Mouse (Mus musculus): Measurements from ENCODE around the gene Adarb2. TPM values are rescaled to one million over a fixed set of nuclear protein-coding genes. Genes with fewer than 3 reads are reported as not detected.
A peak's percentile ranks its signal among the peaks of the same experiment; 100 is the strongest.

The Adarb2 gene
- total RNA-seq, 2 experiments from 2014 or later = 26.1 to 26.2 TPM

GRCm38 (mm10) chr13:8664615-8665240, 462.1 kb downstream of the Adarb2 start:
- DNase-seq (ENCODE audit: low spot score in 2 of 2) = no peak

GRCm38 (mm10) chr13:8677174-8677573, 474.5 kb downstream of the Adarb2 start:
- DNase-seq (ENCODE audit: low spot score in 2 of 2) = no peak

GRCm38 (mm10) chr13:8680470-8681129, 477.9 kb downstream of the Adarb2 start:
- no peak for DNase-seq (ENCODE audit: low spot score in 2 of 2)

GRCm38 (mm10) chr13:8691448-8691847, 488.8 kb downstream of the Adarb2 start:
- no peak for DNase-seq (ENCODE audit: low spot score in 2 of 2)

DNA sequence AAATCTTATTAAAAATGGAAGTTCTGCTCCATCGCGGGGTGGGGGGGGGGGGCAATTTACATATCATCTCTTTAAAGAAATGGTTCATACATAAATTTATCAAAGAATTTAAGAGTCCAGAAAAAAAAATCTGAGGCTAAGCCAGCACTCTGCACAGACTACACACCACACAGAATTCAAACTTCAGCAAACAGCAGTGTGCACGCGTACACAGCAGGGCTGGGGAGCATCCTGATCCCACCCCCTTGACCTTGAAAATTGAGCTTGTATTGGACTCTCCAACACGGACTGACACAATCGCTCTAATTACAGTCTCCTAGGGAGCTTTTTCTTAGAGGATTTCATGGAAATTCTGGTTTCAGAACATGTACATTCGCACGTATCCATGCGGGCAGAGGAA, 490.1 kb downstream of the Adarb2 start:
- no peak for DNase-seq (ENCODE audit: low spot score in 2 of 2)

DNA sequence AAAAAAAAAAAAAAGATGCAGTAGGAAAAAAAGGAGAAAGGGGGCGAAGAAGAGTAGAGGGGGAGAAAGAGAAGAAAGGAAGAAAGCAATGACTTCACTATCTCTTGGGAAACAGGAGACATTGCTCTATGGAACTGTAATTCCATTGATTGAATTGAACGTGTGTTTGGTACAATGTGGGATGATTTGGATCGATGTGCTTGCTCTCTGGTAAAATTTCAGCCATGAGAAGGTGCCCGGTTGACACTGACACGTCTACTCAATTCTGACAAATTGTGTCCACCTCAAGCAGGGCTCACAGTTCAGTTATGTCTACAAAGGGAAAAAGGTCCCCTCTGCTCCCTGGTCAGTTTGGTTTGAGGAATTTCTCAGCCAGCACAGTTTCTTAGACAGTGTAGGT, 495.8 kb downstream of the Adarb2 start:
- DNase-seq (ENCODE audit: low spot score in 2 of 2) = no peak

GRCm38 (mm10) chr13:8699831-8700230, 497.2 kb downstream of the Adarb2 start:
- DNase-seq (ENCODE audit: low spot score in 2 of 2) = no peak

GRCm38 (mm10) chr13:8700981-8701380, 498.3 kb downstream of the Adarb2 start:
- DNase-seq (ENCODE audit: low spot score in 2 of 2) = no peak

DNA sequence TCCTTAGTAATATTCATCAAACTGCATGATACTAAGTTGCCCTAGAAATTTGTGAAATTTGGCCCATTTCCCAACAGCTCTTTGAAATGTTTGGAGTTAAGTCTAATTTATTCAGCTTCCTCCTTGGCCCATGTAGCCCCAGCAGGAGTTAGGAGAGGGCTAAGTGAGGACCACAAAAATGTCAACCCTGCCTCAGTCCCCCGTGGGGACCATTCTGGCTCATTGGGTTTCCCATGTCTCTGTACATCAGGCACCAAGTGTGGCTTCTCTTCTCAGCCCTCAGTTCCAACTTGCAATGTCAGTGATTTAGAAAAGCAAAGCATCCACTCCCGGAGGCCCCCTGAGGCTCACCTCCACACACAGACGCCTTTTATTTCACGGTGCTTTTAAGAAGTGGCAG, 502.6 kb downstream of the Adarb2 start:
- DNase-seq (ENCODE audit: low spot score in 2 of 2) = no peak

DNA sequence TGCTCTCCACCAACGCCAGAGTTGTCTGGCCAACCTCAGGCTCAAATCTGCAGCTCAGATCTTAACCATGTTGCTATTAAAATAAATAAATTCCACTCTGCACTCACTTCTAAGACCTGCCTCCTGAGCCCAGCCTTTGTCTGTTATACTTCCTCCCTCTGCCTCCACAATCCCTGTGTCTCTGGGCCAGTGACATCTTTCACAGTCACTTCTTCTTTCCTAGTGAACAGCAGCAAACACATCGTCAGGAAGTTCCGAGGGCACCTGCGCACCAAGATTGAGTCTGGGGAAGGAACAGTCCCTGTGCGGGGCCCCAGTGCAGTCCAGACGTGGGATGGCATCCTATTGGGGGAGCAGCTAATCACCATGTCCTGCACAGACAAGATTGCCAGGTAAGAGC, 510.7 kb downstream of the Adarb2 start:
- DNase-seq (ENCODE audit: low spot score in 2 of 2) = no peak

- no peak for DNase-seq (ENCODE audit: low spot score in 2 of 2)
These were observed 527.4 kb downstream of the Adarb2 start for GRCm38 (mm10) chr13:8729972-8730645.

DNA sequence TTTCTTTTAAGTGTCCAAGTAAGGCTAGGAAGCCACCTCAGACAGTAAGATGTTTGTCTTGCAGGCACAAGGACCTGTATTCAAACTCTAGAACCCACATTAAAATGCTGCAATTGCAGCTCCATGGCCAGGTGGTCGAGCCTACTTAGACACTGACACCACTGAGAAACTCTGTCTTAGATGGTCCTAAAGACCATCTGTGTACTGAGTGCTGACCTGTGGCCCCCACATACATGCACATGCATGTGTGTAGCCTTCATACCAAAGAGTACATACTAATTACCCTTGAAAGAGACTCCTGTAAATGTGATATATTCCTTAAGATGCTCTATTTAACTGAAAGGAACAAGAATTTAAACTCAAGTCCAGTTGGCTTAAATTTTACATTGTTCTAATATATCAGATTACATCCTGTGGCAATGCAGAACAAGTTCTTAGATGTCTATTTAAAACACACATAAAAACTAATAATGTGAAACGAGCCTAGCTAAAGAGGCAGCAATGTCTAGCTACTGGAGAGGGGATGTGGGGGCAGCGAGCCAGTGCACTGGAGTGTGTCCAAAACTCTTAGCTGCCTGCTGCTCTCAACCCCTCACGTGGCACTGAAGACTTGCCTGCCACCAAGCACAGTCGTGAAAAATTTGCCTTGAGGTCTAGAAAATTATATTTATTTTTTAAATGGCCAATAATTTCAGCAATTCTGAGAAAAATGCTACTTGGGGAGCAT, 534.6 kb downstream of the Adarb2 start:
- DNase-seq (ENCODE audit: low spot score in 2 of 2) = peak; percentile 29 to 57

- no peak for DNase-seq (ENCODE audit: low spot score in 2 of 2)
These were observed 540.1 kb downstream of the Adarb2 start for GRCm38 (mm10) chr13:8742792-8743191.

- peak in 1 of 2 experiments; percentile 24 for DNase-seq (ENCODE audit: low spot score in 2 of 2)
These were observed 541.9 kb downstream of the Adarb2 start for GRCm38 (mm10) chr13:8744565-8744964.

- no peak for DNase-seq (ENCODE audit: low spot score in 2 of 2)
These were observed 542.9 kb downstream of the Adarb2 start for GRCm38 (mm10) chr13:8745596-8745995.

DNA sequence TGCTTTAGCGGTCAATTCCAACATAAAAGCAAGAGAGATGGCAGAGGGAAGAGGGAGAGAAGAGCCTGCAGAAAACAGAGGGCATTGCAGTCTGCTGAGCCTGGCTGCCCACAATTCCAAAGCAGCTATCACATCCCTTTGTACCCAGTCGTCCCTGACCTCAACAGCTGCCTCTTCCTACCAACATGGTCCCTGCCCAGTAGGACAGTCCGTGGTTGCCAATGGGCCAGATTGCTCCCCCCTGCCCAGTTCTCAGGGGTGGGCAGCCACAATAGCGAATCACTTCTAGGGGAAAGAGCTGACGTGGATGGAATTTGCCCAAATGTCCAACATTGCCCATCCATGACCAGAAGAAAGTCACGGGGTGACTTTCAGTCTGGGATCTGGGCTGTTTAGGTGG, 546.8 kb downstream of the Adarb2 start:
- DNase-seq (ENCODE audit: low spot score in 2 of 2) = no peak

- no peak for DNase-seq (ENCODE audit: low spot score in 2 of 2)
These were observed 558.3 kb downstream of the Adarb2 start for GRCm38 (mm10) chr13:8760940-8761339.

DNA sequence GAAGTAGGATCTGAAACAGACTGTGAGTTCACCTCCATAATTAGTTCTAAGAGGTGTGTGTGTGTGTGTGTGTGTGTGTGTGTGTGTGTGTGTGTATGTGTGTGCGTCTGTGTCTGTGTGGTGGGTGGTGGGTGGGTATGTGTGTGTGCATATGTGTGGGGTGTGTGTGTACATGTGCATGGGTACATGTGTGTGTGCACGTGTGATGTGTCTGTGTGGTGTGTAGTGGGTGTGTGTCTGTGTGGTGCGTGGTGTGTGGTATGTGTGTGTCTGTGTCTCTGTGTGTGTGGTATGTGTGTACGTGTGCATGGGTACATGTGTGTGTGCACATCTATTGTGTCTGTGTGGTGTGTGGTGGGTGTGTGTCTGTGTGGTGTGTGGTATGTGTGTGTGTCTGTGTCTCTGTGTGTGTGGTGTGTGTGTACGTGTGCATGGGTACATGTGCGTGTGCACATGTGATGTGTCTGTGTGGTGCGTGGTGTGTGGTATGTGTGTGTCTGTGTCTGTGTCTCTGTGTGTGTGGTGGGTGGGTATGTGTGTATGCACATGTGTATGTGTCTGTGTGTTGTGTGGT, 567.1 kb downstream of the Adarb2 start:
- no peak for DNase-seq (ENCODE audit: low spot score in 2 of 2)

- no peak for DNase-seq (ENCODE audit: low spot score in 2 of 2)
These were observed 568.0 kb downstream of the Adarb2 start for GRCm38 (mm10) chr13:8770616-8771015.

- DNase-seq (ENCODE audit: low spot score in 2 of 2) = peak; percentile 59 to 62
These were observed 577.8 kb downstream of the Adarb2 start for GRCm38 (mm10) chr13:8780441-8780840.

DNA sequence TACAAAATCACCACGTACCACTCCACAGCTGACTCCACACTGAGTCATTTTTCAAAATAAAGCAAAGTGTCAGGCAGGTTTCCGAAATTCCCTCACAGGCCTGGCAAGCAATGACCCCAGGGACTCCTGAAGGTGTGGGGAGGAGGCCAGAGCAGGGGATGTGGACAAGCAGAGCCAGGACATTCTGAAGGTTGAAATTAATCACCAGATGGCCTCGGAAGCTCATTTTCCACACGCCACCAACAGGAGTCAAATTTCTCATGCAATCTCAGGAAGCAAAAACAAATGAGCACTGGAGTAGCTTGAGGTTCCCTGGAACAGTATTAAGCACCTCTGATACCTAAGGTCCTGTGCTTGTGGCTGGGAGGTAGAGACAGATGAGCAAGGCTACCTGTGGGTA, 580.0 kb downstream of the Adarb2 start:
- no peak for DNase-seq (ENCODE audit: low spot score in 2 of 2)
